Mouse (Mus musculus): ENCODE measurements at regions not wholly inside any gene's neighbourhood (a gene's known extent, or its start where the extent isn't known, plus 50 kb on each side); places are given as distances from the start of the nearest gene placed in this dataset.

- Histone ChIP-seq H3K4me2 (replicated peaks; ENCODE audit: low read depth) (no peak overlapping the region), H3K9me3 (ENCODE audit: control insufficient read depth) (no peaks in the 10 kb centered on the region), H3K4me1 (replicated peaks; ENCODE audit: control insufficient read depth, insufficient read depth, low read length) (no peaks in the 10 kb centered on the region), H3K27me3 (replicated peaks; ENCODE audit: control insufficient read depth, insufficient read depth, low read length) (no peaks in the 10 kb centered on the region), H3K36me3 (ENCODE audit: control insufficient read depth, insufficient read depth) (no peaks in the 10 kb centered on the region), H3K9ac (ENCODE audit: low read depth, low read length) (no peak overlapping the region), H3K27ac (ENCODE audit: low read depth, low read length) (no peak overlapping the region), H3K4me3 (ENCODE audit: low read depth, low read length) (no peak overlapping the region)
- no peak for ATAC-seq
- WGBS: 67% methylated on average over 4 of the region's 4 CpGs
- TF ChIP-seq CTCF (IDR thresholded peaks at IDR 0.05; ENCODE audit: low read depth): no peak
Measured at GRCm38 (mm10) chr5:101326122-101326521, 338.7 kb downstream of the Nkx6-1 start.

- H3K36me3 ChIP-seq (ENCODE audit: control insufficient read depth, insufficient read depth): no peaks in the 10 kb centered on the region
- H3K27ac ChIP-seq (ENCODE audit: low read depth, low read length): no peak overlapping the region
- no peak for TF ChIP-seq CTCF (IDR thresholded peaks at IDR 0.05; ENCODE audit: low read depth)
- no peak overlapping the region for H3K4me2 ChIP-seq (replicated peaks; ENCODE audit: low read depth)
- ATAC-seq: no peak
- no peaks in the 10 kb centered on the region for H3K4me1 ChIP-seq (replicated peaks; ENCODE audit: control insufficient read depth, insufficient read depth, low read length)
- H3K27me3 ChIP-seq (replicated peaks; ENCODE audit: control insufficient read depth, insufficient read depth, low read length): no peaks in the 10 kb centered on the region
- no peaks in the 10 kb centered on the region for H3K9me3 ChIP-seq (ENCODE audit: control insufficient read depth)
- 24% methylated on average over 20 of the region's 20 CpGs for whole genome bisulfite sequencing
- no peak overlapping the region for H3K4me3 ChIP-seq (ENCODE audit: low read depth, low read length)
- H3K9ac ChIP-seq (ENCODE audit: low read depth, low read length): no peak overlapping the region
Measured at GRCm38 (mm10) chr5:101323041-101323950, 341.5 kb downstream of the Nkx6-1 start.

DNA sequence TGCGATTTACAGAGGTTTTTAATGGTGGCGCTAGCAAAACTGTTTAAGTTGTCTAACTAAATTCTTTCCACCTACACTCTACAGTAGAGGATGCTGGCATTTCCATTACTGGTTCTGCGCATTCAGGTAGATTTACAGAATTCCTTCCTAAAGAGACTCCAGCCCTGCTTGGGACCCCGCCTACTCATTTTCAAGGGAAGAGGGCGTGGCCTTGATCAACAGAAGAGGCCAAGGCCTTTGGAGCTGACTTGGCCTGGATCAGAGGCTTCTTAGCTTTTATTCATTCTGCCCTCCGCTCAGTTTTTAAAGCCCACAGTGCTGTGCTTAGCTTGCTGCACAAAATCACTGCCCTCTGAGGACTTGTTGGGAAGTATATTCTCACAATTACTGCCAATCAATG, 364.8 kb downstream of the Nkx6-1 start:
- no peaks in the 10 kb centered on the region for H3K9me3 ChIP-seq (ENCODE audit: control insufficient read depth)
- no peaks in the 10 kb centered on the region for H3K27me3 ChIP-seq (replicated peaks; ENCODE audit: control insufficient read depth, insufficient read depth, low read length)
- 85% methylated on average over 6 of the region's 6 CpGs for WGBS
- TF ChIP-seq CTCF (IDR thresholded peaks at IDR 0.05; ENCODE audit: low read depth): no peak
- H3K4me3 ChIP-seq (ENCODE audit: low read depth, low read length): no peak overlapping the region
- H3K4me2 ChIP-seq (replicated peaks; ENCODE audit: low read depth): no peak overlapping the region
- H3K9ac ChIP-seq (ENCODE audit: low read depth, low read length): no peak overlapping the region
- H3K27ac ChIP-seq (ENCODE audit: low read depth, low read length): no peak overlapping the region
- H3K4me1 ChIP-seq (replicated peaks; ENCODE audit: control insufficient read depth, insufficient read depth, low read length): no peaks in the 10 kb centered on the region
- ATAC-seq: no peak
- H3K36me3 ChIP-seq (ENCODE audit: control insufficient read depth, insufficient read depth): no peaks in the 10 kb centered on the region

- 54% methylated on average over 4 of the region's 4 CpGs for WGBS
- no peak overlapping the region for H3K4me3 ChIP-seq (ENCODE audit: low read depth, low read length)
- no peaks in the 10 kb centered on the region for H3K27me3 ChIP-seq (replicated peaks; ENCODE audit: control insufficient read depth, insufficient read depth, low read length)
- H3K4me2 ChIP-seq (replicated peaks; ENCODE audit: low read depth): no peak overlapping the region
- no peak overlapping the region for H3K9ac ChIP-seq (ENCODE audit: low read depth, low read length)
- TF ChIP-seq CTCF (IDR thresholded peaks at IDR 0.05; ENCODE audit: low read depth): no peak
- H3K9me3 ChIP-seq (ENCODE audit: control insufficient read depth): no peaks in the 10 kb centered on the region
- H3K27ac ChIP-seq (ENCODE audit: low read depth, low read length): no peak overlapping the region
- ATAC-seq: no peak
- H3K4me1 ChIP-seq (replicated peaks; ENCODE audit: control insufficient read depth, insufficient read depth, low read length): no peaks in the 10 kb centered on the region
- no peaks in the 10 kb centered on the region for H3K36me3 ChIP-seq (ENCODE audit: control insufficient read depth, insufficient read depth)
Measured at GRCm38 (mm10) chr5:101298411-101298810, 366.4 kb downstream of the Nkx6-1 start.

DNA sequence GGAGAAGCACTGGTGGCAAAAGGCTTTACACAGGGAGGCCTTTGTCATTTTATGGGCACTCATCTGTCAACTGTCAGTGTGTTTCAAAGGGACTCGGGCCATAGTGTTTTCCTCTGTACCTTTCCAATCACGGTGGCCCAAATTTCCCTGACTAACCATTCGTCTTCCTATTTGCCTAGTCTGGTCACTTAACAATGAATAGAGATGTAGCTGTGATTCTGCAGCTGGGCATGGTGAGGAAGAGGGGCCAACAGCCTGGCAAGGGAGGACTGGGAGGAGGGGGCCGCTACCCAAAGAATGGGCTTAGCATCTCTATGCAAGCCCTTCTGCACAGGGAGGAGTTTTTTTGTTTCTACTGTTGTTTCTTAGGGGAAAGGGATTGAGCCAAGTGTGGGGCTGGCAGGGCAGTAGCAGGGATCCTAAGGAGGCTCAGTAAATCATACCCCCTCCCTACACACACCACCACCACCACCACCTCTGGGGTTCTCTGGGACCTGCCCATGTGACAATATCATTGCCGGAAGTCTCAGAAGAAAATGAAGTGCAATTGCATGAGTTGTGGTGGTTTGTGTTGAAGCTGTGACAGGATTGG, 367.2 kb downstream of the Nkx6-1 start:
- no peaks in the 10 kb centered on the region for H3K36me3 ChIP-seq (ENCODE audit: control insufficient read depth, insufficient read depth)
- H3K9me3 ChIP-seq (ENCODE audit: control insufficient read depth): no peaks in the 10 kb centered on the region
- no peak overlapping the region for H3K9ac ChIP-seq (ENCODE audit: low read depth, low read length)
- H3K27ac ChIP-seq (ENCODE audit: low read depth, low read length): no peak overlapping the region
- TF ChIP-seq CTCF (IDR thresholded peaks at IDR 0.05; ENCODE audit: low read depth): no peak
- 52% methylated on average over 5 of the region's 5 CpGs for WGBS
- no peak overlapping the region for H3K4me3 ChIP-seq (ENCODE audit: low read depth, low read length)
- no peaks in the 10 kb centered on the region for H3K4me1 ChIP-seq (replicated peaks; ENCODE audit: control insufficient read depth, insufficient read depth, low read length)
- no peak overlapping the region for H3K4me2 ChIP-seq (replicated peaks; ENCODE audit: low read depth)
- H3K27me3 ChIP-seq (replicated peaks; ENCODE audit: control insufficient read depth, insufficient read depth, low read length): no peaks in the 10 kb centered on the region
- ATAC-seq: no peak

DNA sequence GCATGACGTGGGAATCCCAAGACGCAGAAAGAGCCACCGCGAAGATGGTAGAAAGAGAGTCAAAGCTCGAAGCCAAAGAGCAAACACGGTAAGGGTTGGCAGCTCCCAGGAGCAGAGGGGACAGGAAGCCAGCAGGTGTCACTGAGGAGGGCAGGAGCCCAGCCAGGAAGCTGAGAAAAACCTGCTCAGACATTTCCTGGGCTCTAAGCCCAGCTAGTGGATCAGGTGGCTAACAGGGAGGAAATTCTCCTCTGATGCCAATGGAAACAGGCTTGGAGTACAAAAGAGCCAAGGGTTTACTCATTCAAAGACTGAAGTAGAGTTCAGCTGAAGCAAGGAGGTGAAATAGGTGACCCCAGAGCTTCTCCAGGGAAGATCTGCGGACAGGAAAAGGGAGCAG, 368.9 kb downstream of the Nkx6-1 start:
- Histone ChIP-seq H3K36me3 (ENCODE audit: control insufficient read depth, insufficient read depth) (no peaks in the 10 kb centered on the region), H3K27ac (ENCODE audit: low read depth, low read length) (no peak overlapping the region), H3K9ac (ENCODE audit: low read depth, low read length) (no peak overlapping the region), H3K4me3 (ENCODE audit: low read depth, low read length) (no peak overlapping the region), H3K4me1 (replicated peaks; ENCODE audit: control insufficient read depth, insufficient read depth, low read length) (no peaks in the 10 kb centered on the region), H3K9me3 (ENCODE audit: control insufficient read depth) (no peaks in the 10 kb centered on the region), H3K27me3 (replicated peaks; ENCODE audit: control insufficient read depth, insufficient read depth, low read length) (no peaks in the 10 kb centered on the region), H3K4me2 (replicated peaks; ENCODE audit: low read depth) (no peak overlapping the region)
- no peak for TF ChIP-seq CTCF (IDR thresholded peaks at IDR 0.05; ENCODE audit: low read depth)
- ATAC-seq: no peak
- 67% methylated on average over 7 of the region's 7 CpGs for WGBS

Measured in intestine, postnatal 0 days (tissue).